Mouse (Mus musculus) erythroblast, embryonic 14.5 days (primary cell): ENCODE data around the gene Ifi214.
"Not testable (repeated sequence)": the region's sequence is repeated elsewhere in the genome, so short reads cannot be mapped to it uniquely, and the experiment has no call there.

ENCODE experiments used
- GATA1 ChIP-seq: IDR thresholded peaks from 2 replicates; pipeline ENCODE4 v1.6.1; 2012; ENCODE audit warnings: low read length, inconsistent platforms, mixed read lengths
- TAL1 ChIP-seq: IDR thresholded peaks from 3 replicates; pipeline ENCODE4 v1.6.1; 2012; ENCODE audit warnings: low read length, inconsistent platforms, mixed read lengths

GRCm38 (mm10) chr1:173548798-173549197, 13.0 kb upstream of the Ifi214 start:
- not testable (repeated sequence) for TF ChIP-seq TAL1, GATA1
